Mouse (Mus musculus) kidney, embryonic 14.5 days (tissue): ENCODE measurements around the gene Tmprss11e. TPM values are rescaled to one million over a fixed set of nuclear protein-coding genes. Genes with fewer than 3 reads are reported as not detected.

ENCODE experiments used
- ATAC-seq: fragments of 200-750 bp; cut with Nextera tagmentation; 2 replicates; pipeline ENCODE4 v1.8.0; 2017; ENCODE audit warnings: moderate number of reproducible peaks, mild to moderate bottlenecking, moderate TSS enrichment, moderate library complexity; ENCODE audit not compliant: low FRiP score, low TSS enrichment
- H3K27ac ChIP-seq: fragments of 300-500 bp; sonication (generic); 2 replicates; pipeline ENCODE4 v1.5.1; 2014; ENCODE audit warnings: low read depth, mild to moderate bottlenecking, low read length, moderate library complexity, mixed read lengths
- H3K27me3 ChIP-seq: fragments of 300-500 bp; sonication (generic); 2 replicates; pipeline ENCODE4 v1.6.1; 2014; ENCODE audit warnings: mild to moderate bottlenecking, low read length; ENCODE audit not compliant: control insufficient read depth, insufficient read depth
- H3K36me3 ChIP-seq: fragments of 300-500 bp; sonication (generic); 2 replicates; pipeline ENCODE4 v1.6.1; 2014; ENCODE audit warnings: low read length, mixed read lengths; ENCODE audit not compliant: control insufficient read depth, insufficient read depth
- H3K4me1 ChIP-seq: fragments of 300-500 bp; sonication (generic); 2 replicates; pipeline ENCODE4 v1.6.1; 2014; ENCODE audit warnings: low read length, mixed read lengths; ENCODE audit not compliant: control insufficient read depth, insufficient read depth
- H3K4me2 ChIP-seq: fragments of 300-500 bp; sonication (generic); replicated peaks from 2 replicates; pipeline ENCODE4 v1.6.1; 2014; ENCODE audit warnings: low read depth, mild to moderate bottlenecking, low read length
- H3K4me3 ChIP-seq: fragments of 300-500 bp; sonication (generic); 2 replicates; pipeline ENCODE4 v1.5.1; 2014; ENCODE audit warnings: mild to moderate bottlenecking, low read length
- H3K9ac ChIP-seq: fragments of 300-500 bp; sonication (generic); 2 replicates; pipeline ENCODE4 v1.6.1; 2014; ENCODE audit warnings: low read depth, mild to moderate bottlenecking, low read length, moderate library complexity
- H3K9me3 ChIP-seq: fragments of 300-500 bp; sonication (generic); 2 replicates; pipeline ENCODE4 v1.6.1; 2016; ENCODE audit warnings: low read length; ENCODE audit not compliant: control insufficient read depth
- WGBS: fragments of 180-500 bp; shearing (Covaris S2); extraction: QIAGEN DNeasy Blood & Tissue Kit; methylation state at CpG from one replicate; pipeline ENCODE4 v1.1.7; 2014; 5-methylcytosine and 5-hydroxymethylcytosine counted together
- polyA plus RNA-seq: library from polyadenylated mRNA; unstranded; fragments of >200 nt; fragmentation: Nextera tagmentation; extraction: Ambion mirVana; gene quantifications from 2 replicates; pipeline ENCODE4 v1.2.1, GENCODE M21; 2014

The Tmprss11e gene
- polyA plus RNA-seq, 1 experiment from 2014 or later, result not detected

DNA sequence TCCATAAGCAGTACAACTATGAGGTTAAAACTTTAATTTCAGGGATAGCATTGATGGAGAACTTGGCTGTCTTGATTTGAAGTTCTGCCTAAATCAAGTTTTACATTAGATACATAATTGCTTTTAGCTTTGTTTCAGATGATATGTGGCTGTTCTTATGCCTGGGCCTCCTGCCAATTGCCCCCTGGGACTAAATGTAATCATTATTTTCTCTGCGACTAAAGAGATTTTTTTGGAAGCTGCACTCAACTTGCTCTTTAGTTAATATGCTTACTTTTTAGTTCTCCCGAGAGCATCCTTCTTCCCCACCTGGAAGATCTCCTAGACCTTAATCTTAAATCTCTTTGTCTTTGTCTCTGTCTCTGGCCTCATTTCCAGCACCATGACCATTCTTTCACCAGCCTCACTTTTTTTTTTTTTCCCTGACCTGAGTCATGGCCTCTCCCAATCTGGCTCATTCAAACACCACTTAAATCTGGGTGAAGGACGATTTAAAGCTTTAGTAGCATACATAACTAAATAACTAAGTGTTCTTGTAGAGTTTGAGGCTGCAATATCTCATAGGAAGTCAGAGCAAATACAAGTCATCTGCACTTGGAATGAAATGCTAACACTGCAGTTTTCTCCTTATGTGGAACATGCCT is 23.5 kb upstream of the Tmprss11e start:
- Histone ChIP-seq H3K9me3 (no peaks in the 10 kb centered on the region), H3K27ac (no peak overlapping the region), H3K4me3 (no peak overlapping the region), H3K36me3 (no peaks in the 10 kb centered on the region), H3K4me2 (no peak overlapping the region), H3K4me1 (no peaks in the 10 kb centered on the region), H3K9ac (no peak overlapping the region), H3K27me3 (no peaks in the 10 kb centered on the region)
- 46% methylated on average over 3 of the region's 3 CpGs for WGBS
- ATAC-seq, result no peak

DNA sequence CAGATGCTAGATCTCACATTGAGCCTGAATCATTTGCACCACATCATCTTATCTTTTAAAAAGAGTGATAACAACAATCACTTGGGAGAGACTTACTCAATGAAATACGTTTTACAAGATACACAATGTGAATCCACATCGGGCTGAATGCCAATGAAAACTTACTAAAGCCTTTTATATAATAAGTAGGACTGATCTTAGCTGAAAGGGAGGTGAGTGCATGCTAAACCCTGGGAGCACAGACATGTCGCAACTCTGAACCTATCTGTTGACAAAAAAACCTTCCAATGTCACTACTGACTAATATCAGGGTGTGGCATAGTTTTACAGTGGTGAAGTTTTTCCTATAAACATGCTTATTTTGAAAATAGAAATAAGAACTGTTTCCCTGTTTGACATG is 2.8 kb downstream of the Tmprss11e start:
- Histone ChIP-seq H3K9me3 (no peaks in the 10 kb centered on the region), H3K36me3 (no peaks in the 10 kb centered on the region), H3K4me1 (no peaks in the 10 kb centered on the region), H3K9ac (no peak overlapping the region), H3K27me3 (no peaks in the 10 kb centered on the region; the same call in 1 of the 2 replicates), H3K4me3 (no peak overlapping the region), H3K4me2 (no peak overlapping the region), H3K27ac (no peak overlapping the region)
- no peak for ATAC-seq
- WGBS, result 73% methylated on average over 3 of the region's 3 CpGs

DNA sequence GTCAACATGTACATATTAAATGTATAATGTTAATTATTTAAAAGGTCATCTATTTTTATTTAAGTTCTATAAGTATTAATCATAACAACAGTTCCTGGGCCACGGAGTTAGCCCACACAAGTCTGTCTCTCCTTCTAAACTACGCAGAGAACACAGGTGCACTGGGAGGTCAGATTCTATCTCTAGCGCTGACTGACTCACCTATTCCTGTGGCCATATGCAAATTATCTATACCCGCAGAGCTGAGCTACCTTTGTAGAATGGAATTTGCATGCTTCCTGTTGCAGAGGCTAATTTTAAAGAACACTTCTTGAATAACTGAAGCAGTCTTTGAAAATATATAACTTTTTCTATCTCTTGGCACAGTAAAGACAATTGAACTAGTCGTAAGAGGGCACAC is 4.5 kb downstream of the Tmprss11e start:
- H3K4me2 ChIP-seq, result no peak overlapping the region
- H3K27ac ChIP-seq, result no peak overlapping the region
- no peaks in the 10 kb centered on the region for H3K4me1 ChIP-seq
- ATAC-seq, result no peak
- H3K9ac ChIP-seq, result no peak overlapping the region
- H3K9me3 ChIP-seq, result no peaks in the 10 kb centered on the region
- no peaks in the 10 kb centered on the region for H3K27me3 ChIP-seq
- no peak overlapping the region for H3K4me3 ChIP-seq
- WGBS, result 76% methylated on average over 5 of the region's 5 CpGs
- H3K36me3 ChIP-seq, result no peaks in the 10 kb centered on the region

- no peak overlapping the region for H3K27ac ChIP-seq
- no peak for ATAC-seq
- H3K4me2 ChIP-seq, result no peak overlapping the region
- H3K4me1 ChIP-seq, result no peaks in the 10 kb centered on the region
- no peak overlapping the region for H3K4me3 ChIP-seq
- no peak overlapping the region for H3K9ac ChIP-seq
- WGBS, result 84% methylated on average over 2 of the region's 2 CpGs
- no peaks in the 10 kb centered on the region for H3K27me3 ChIP-seq
- H3K36me3 ChIP-seq, result no peaks in the 10 kb centered on the region
- no peaks in the 10 kb centered on the region for H3K9me3 ChIP-seq
Measured at GRCm38 (mm10) chr5:86735808-86736207, 9.8 kb downstream of the Tmprss11e start.

- no peak overlapping the region for H3K4me3 ChIP-seq
- no peaks in the 10 kb centered on the region for H3K9me3 ChIP-seq
- H3K4me1 ChIP-seq, result no peaks in the 10 kb centered on the region
- no peaks in the 10 kb centered on the region for H3K36me3 ChIP-seq
- WGBS, result 75% methylated on average over 4 of the region's 4 CpGs
- no peak overlapping the region for H3K4me2 ChIP-seq
- no peak overlapping the region for H3K27ac ChIP-seq
- no peak overlapping the region for H3K9ac ChIP-seq
- no peaks in the 10 kb centered on the region for H3K27me3 ChIP-seq
- ATAC-seq, result no peak
Measured at GRCm38 (mm10) chr5:86730587-86730986, 15.0 kb downstream of the Tmprss11e start.

DNA sequence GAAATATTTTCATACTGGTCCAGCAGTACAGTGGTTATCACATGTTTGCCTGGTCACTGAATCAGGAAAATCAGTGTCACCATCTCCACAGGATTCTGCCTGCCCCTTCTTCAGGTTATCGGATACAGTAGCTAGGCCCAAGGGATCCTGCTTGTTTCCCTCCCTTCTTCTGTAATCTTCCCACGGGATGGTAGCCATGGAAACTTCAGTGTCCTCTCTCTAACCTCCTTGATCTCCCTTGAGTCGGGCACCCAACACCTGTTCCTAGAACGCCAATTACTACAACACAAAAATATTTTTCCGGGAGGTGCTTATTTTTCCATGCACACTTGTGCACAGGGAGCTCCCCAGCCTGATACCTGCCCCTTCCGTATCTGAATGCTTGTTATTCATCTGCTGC is 17.0 kb downstream of the Tmprss11e start:
- Histone ChIP-seq H3K9me3 (no peaks in the 10 kb centered on the region), H3K9ac (no peak overlapping the region), H3K36me3 (no peaks in the 10 kb centered on the region), H3K27ac (no peak overlapping the region), H3K27me3 (no peaks in the 10 kb centered on the region), H3K4me2 (no peak overlapping the region), H3K4me1 (no peaks in the 10 kb centered on the region), H3K4me3 (no peak overlapping the region)
- 71% methylated on average over 6 of the region's 6 CpGs for WGBS
- ATAC-seq, result no peak

DNA sequence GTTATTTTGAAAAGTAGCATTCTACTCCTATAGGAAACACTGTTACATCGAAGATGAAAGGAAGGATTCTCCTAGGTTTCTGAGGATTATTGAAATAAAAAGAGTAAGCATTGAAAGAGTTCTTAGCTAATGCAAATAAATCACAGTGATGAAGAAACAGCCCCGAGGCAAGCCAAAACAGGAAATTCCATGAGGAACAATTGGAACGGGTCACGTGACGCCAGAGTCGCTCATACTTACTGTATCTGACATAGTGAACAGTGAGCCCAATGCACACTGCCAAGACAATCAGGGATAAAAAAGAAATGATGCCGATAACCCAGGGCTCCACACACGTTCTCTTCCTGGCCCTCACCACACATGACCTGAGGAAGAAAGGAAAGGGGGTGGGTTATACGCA is 18.6 kb downstream of the Tmprss11e start:
- Histone ChIP-seq H3K9ac (no peak overlapping the region), H3K36me3 (no peaks in the 10 kb centered on the region), H3K27me3 (no peaks in the 10 kb centered on the region), H3K27ac (no peak overlapping the region), H3K4me1 (no peaks in the 10 kb centered on the region), H3K4me2 (no peak overlapping the region), H3K9me3 (no peaks in the 10 kb centered on the region), H3K4me3 (no peak overlapping the region)
- ATAC-seq, result no peak
- WGBS, result 70% methylated on average over 9 of the region's 9 CpGs

- H3K9me3 ChIP-seq, result no peaks in the 10 kb centered on the region
- no peaks in the 10 kb centered on the region for H3K36me3 ChIP-seq
- H3K27me3 ChIP-seq, result no peaks in the 10 kb centered on the region
- ATAC-seq, result no peak
- no peak overlapping the region for H3K4me3 ChIP-seq
- H3K4me2 ChIP-seq, result no peak overlapping the region
- H3K9ac ChIP-seq, result no peak overlapping the region
- no peak overlapping the region for H3K27ac ChIP-seq
- H3K4me1 ChIP-seq, result no peaks in the 10 kb centered on the region
Measured at GRCm38 (mm10) chr5:86725021-86725420, 20.6 kb downstream of the Tmprss11e start.

DNA sequence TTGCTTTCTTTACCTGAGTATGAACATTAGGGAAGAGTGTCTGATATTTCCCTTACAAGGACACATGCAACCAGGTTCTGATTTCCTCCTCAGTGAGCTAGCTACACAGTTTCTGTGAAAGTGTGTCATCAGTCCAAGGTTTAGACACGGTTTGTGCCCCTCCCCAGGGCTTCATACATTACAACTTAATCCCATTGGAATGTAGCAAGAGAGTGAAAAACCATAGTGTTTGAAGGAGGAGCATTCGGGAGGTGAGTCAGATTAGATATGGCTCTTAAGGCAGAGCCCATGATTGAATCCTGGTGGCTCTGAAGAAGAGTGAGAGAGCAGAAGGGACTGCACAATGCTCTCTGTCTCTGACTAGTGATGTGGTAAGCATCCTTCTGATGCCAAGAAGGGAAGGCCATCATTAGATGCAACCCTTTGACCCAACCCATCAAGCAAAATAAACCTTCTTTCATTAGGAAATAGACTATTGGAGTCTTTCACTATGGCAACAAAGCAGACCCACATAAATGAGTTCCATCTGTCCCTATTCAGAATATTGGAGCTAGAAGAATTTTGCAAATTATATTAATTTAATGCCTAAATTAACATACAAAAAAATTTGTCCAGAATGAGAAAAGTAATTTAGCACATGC is 22.7 kb downstream of the Tmprss11e start:
- H3K4me3 ChIP-seq, result no peak overlapping the region
- 62% methylated on average over 2 of the region's 2 CpGs for WGBS
- no peaks in the 10 kb centered on the region for H3K27me3 ChIP-seq
- ATAC-seq, result no peak
- H3K4me1 ChIP-seq, result no peaks in the 10 kb centered on the region
- no peak overlapping the region for H3K4me2 ChIP-seq
- H3K9ac ChIP-seq, result no peak overlapping the region
- H3K36me3 ChIP-seq, result no peaks in the 10 kb centered on the region
- H3K9me3 ChIP-seq, result no peaks in the 10 kb centered on the region
- no peak overlapping the region for H3K27ac ChIP-seq
